Mouse (Mus musculus) adrenal gland, postnatal 36 days (tissue): ENCODE measurements around the gene Abcb10. TPM values are rescaled to one million over a fixed set of nuclear protein-coding genes. Genes with fewer than 3 reads are reported as not detected.
A peak's percentile ranks its signal among the peaks of the same experiment; 100 is the strongest.
"Not testable (repeated sequence)": the region's sequence is repeated elsewhere in the genome, so short reads cannot be mapped to it uniquely, and the experiment has no call there.

ENCODE experiments used
- DNase-seq, 2 experiments: peaks; one replicate each; pipeline ENCODE4 v3.0.0; 2021; ENCODE audit warnings: mixed read lengths in 1 of 2
- total RNA-seq, 2 experiments: library from RNA; stranded (reverse); gene quantifications; 2 replicates each; pipeline ENCODE4 v1.2.3; 2021

The Abcb10 gene
- total RNA-seq, 2 experiments from 2014 or later, result 12.8 to 13.5 TPM

DNA sequence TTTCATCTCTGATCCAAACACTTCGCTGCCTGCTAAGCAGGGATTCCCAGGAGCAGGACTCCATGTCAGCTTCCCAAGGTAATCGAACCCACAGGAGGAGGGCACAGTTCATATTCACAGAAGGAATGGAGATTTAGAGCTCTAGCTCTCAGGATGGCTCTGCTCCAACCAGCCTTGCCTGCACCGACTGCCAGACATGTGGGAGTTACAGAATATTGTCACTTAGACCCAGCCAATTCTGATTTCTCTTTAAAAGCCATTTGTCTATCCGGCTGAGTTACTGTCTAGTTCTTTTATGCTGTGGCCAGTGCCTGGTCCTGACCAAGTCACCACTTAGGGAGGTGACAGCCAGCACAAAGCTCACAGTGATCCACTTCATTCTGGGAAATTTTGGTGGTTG lies 1.2 kb downstream of the Abcb10 start:
- DNase-seq, result no peak

GRCm38 (mm10) chr8:123980239-123980638 lies 2.7 kb downstream of the Abcb10 start:
- no peak for DNase-seq

DNA sequence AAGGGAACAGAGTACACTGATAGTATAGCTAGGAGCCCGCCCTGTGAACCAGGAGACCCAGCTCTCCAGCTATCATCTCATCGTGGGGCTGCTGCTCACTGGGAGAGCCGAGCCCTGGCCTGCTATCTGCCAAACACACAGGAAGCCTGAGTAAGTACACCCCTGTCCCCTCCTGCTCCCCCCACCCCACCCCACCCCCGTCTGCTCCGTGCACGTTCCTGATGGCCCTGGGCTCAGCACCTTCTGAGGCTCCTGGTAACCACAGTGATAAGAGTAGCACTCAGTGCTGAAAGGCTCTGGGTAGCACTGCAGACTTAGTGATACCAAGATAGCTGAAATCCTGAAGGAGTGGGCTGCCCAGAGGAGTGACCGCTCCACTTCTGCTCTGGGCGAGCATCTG lies 4.0 kb downstream of the Abcb10 start:
- DNase-seq, result no peak

DNA sequence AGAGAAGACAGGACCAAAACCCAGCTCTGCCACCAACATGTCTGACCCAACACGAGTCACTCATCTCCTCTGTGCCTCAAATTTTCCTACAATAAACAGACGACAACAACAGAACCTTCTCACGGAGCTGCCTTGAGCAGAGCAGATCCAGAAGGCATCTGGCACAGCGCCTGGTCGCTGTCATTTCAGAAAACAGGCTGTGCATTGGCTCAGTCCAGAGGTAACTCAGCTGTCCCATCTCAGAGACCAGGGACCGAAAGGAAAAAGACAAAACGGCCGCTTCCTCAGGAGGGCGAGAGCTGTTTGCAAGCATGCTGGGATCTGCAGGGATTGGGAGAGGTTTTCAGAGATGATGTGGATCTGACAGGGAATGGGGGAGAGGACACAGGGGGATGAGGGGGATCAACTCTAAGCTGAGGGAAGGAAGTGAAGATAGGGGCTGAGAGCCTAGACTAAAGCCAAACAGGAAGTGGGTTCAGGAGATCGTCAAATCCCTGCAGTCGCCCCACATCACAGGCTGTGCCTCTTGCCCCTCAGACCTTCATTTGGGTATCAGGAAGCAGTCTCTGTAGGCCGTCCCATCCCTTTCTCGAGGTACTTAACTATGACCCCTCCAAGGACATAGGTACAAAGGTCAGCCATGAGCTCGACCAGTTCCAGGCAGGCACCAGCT lies 4.6 kb downstream of the Abcb10 start:
- peak; percentile 33 to 34 for DNase-seq

GRCm38 (mm10) chr8:123977499-123977898 lies 5.4 kb downstream of the Abcb10 start:
- no peak for DNase-seq

GRCm38 (mm10) chr8:123973495-123973894 lies 9.4 kb downstream of the Abcb10 start:
- DNase-seq, result no peak

- DNase-seq, result no peak
These were observed 16.0 kb downstream of the Abcb10 start for GRCm38 (mm10) chr8:123966896-123967295.

- DNase-seq, result no peak
These were observed 21.6 kb downstream of the Abcb10 start for GRCm38 (mm10) chr8:123961371-123961770.

DNA sequence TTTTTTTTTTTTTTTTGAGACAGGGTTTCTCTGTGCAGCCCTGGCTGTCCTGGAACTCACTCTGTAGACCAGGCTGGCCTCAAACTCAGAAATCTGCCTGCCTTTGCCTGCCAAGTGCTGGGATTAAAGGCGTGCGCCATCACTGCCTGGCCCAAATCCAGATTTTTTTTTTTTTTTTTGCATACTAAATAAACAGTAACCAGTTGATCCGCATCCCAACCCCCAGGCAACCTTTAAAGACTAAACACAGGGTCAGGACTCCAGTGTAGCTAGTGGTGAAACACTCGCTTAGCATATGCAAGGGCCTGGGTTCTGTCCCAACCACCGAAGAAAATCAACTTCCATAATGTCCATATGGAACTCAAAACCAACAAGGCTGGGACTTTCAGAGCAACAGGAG lies 22.4 kb downstream of the Abcb10 start:
- not testable (repeated sequence) for DNase-seq

GRCm38 (mm10) chr8:123960056-123960455 lies 22.9 kb downstream of the Abcb10 start:
- peak; percentile 25 to 66 for DNase-seq

DNA sequence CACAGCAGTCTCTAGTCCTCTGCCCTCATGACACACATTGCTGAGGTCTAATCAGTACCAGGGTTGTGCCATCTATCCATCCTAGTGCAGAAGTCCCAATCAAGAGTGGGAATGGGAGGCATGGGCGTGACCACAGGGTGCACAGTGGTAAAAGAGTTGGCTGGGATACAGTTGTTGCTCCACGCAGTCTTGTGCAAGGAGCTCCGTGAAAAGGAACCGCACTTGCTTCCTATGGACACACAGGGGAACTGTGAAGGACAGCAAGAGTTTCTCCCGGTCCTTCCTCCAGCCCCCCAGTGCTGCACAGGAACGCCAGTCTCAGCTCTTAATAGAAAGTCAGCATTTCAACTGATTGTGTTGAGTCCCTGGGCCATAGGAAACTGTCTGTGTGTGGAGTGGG lies 23.4 kb downstream of the Abcb10 start:
- no peak for DNase-seq

- DNase-seq, result no peak
These were observed 24.8 kb downstream of the Abcb10 start for GRCm38 (mm10) chr8:123958130-123958529.

DNA sequence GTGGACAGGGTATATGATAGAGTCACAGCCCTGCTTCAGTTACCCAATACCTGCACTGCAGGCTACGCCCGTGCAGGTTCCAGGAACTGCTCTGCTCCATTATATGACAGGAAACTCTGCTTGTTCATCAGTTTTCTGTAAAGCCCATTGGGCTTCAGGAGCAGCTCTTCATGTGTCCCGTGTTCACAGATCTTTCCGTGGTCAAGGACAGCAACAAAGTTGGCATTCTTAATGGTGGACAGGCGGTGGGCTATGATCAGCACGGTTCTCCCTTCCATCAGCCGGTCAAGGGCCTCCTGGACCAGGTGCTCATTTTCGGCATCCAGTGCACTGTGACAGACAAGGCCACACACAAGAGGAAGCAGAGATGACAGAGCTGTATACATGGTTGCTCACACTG lies 28.7 kb downstream of the Abcb10 start:
- DNase-seq, result no peak

DNA sequence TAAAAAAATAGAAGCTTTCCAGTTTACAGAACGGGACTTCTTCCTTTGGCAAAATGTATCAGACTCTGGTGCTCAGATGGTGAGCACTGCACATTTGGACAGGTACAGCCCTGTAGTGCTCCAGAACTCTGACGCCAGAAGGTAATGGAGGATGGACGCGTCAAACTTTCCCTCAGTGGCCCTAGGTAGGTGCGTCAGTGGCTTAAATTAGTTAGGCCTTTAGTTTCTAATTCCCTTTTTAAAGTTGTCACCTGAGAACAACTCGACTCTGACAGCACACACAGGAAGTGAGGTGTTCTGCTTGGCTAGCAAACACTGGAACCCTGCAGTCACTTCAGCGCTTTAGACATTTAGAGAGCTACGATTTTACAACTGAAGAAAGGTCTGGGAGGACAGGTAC lies 29.2 kb downstream of the Abcb10 start:
- no peak for DNase-seq

DNA sequence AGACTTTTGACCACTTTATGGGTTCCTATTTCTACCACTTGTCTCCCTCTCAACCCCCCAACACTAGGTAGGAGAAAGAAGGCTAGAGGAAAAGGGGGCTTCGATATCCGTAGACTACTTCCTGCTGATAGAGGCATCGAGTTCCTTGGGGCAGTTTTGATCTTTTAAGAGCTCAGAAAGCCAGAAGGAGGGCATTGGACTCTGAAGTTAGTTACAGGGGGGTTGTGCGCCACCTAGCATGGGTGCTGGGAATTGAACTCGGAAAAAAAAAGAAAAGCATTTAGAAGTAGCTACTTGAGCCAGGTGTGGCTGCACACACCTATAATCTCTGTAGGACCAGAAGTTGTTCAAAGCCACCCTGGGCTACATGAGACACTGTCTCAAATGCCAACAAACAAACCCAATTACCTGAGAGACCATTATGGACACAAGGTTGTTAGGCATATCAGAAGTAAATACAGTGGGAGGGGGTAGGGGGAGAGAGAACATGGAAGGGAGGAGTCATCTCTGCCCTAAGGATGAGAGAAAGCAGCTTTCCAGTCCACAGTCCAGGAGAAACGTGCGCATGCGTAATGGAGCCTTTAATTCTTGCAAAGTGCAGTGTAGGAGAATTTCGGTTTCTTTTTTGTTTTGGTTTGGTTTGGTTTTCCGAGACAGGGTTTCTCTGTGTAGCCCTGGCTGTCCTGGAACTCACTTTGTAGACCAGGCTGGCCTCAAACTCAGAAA lies 32.7 kb downstream of the Abcb10 start:
- peak; percentile 49 to 68 for DNase-seq

DNA sequence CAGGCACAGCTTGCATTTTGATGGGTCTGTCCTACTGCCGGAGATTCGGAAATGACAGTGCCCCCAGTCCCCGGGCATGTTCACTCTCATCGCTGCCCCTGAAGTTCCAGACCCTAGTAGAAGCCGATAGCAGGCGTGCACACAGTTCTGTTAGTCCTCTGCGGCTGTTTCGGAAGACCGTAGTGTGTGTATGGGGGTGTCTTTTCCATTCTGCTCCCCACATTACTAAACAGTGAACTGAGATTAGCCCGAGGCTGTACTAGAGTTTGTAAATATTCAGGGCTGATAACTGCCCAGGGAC lies 33.3 kb downstream of the Abcb10 start:
- no peak for DNase-seq

- DNase-seq, result peak; percentile 99
These were observed 33.8 kb downstream of the Abcb10 start, which contains the start of gene Nup133 for GRCm38 (mm10) chr8:123948942-123949685. Nup133 (minus strand) TSS chr8:123949265.

GRCm38 (mm10) chr8:123929026-123929425 lies 53.9 kb downstream of the Abcb10 start:
- DNase-seq, result no peak

- DNase-seq, result no peak
These were observed 57.3 kb downstream of the Abcb10 start for GRCm38 (mm10) chr8:123925671-123926070.

- DNase-seq, result peak; percentile 74 to 84
These were observed 58.2 kb downstream of the Abcb10 start for GRCm38 (mm10) chr8:123924719-123925118.

DNA sequence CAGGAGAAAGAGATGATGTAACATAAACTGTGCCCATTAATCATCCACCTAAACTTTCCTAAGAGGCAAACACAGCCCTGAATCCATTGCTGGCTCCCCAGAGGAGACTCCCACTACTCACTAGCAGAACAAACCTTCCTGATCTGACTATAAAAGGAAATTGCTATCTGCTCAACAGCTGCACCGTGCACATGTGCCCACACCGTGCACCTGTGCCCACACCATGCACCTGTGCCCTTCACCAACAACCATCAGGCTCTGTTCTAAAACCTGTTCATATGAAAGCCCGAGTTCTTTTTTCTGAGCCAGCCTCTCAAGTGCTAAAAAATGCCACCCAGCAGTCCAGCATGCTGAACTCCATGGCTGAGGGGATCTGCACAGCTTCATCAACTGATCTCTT lies 68.3 kb downstream of the Abcb10 start:
- DNase-seq, result no peak

- no peak for DNase-seq
These were observed 70.7 kb downstream of the Abcb10 start for GRCm38 (mm10) chr8:123912265-123912664.

- no peak for DNase-seq
These were observed 75.3 kb downstream of the Abcb10 start for GRCm38 (mm10) chr8:123907604-123908003.
